Mouse (Mus musculus): ENCODE measurements at regions not wholly inside any gene's neighbourhood (a gene's known extent, or its start where the extent isn't known, plus 50 kb on each side); places are given as distances from the start of the nearest gene placed in this dataset.

DNA sequence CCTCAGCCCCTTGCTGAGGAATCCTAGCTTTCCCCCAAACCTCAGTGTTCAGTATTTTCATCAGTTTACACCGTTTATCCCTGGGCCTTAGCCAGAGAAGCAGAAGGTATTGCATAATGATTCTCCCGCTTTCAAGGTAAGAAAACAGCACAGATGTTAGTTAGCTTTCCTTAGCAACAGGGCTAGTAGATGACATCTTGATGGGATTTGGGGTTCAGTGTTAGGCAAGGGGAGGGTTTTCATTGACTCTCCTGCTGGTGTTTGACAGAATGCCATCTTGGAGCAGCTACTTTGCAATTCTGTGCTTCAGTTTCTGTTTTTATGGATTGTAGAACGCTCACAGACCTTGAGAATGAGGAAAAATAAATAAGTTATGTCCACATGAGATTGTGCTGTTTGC lies 447.4 kb downstream of the Fam198b start:
- TF ChIP-seq CTCF (IDR thresholded peaks at IDR 0.05; ENCODE audit: insufficient read depth, low read depth, low read length) (no peak), POLR2A (IDR thresholded peaks at IDR 0.05; ENCODE audit: insufficient read depth, low read depth, low read length) (no peak)

Data from olfactory bulb, adult 2 months (tissue).